Mouse (Mus musculus) cerebellum, adult 2 months (tissue): ENCODE data around the gene Tpk1.

Experiments
- CTCF ChIP-seq: fragments of 200-500 bp; IDR thresholded peaks from 2 replicates; pipeline ENCODE4 v1.5.1; 2011; ENCODE audit warnings: low read depth, mild to moderate bottlenecking, control low read depth, low read length, moderate library complexity, borderline replicate concordance; ENCODE audit not compliant: insufficient read depth
- POLR2A ChIP-seq: fragments of 200-500 bp; IDR thresholded peaks from 2 replicates; pipeline ENCODE4 v1.6.1; 2011; ENCODE audit warnings: low read length, control low read depth, borderline replicate concordance; ENCODE audit not compliant: insufficient read depth

DNA sequence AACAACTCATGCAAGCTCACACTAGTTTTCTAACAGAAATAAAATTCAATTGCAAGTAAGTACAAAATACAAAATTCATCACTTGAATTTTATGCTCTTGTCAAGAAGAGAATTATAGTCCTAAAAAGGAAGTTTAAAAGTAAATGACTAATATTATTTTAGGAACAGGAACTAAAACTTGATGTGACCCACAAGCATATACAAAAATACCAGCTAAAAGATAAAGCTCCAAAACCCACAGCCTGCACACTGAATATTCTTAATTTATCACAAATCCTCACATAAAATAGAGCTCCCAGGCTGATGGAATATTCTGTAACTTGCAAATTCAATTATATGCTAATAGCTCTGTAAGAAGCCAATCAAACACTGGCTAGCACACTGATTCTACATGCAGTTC, 25.5 kb downstream of the Tpk1 start:
- TF ChIP-seq CTCF, result no peak
- TF ChIP-seq POLR2A, result no peak
